Mouse (Mus musculus) MEL (cell line): ENCODE results near the gene Fhdc1.

Source experiments
- CHD2 ChIP-seq: IDR thresholded peaks from 2 replicates; pipeline ENCODE4 v1.6.1; 2011; ENCODE audit warnings: low read length, improper control_type of control experiment
- CTCF ChIP-seq, 3 experiments: IDR thresholded peaks in 2 of 3; conservative IDR thresholded peaks in 1 of 3; 2 replicates each; pipeline ENCODE4 v1.5.1; 2011 to 2012; ENCODE audit warnings: low read length in 3 of 3, low read depth in 2 of 3, mild to moderate bottlenecking in 2 of 3, improper control_type of control experiment in 1 of 3, inconsistent platforms in 1 of 3, mixed read lengths in 1 of 3, moderate library complexity in 1 of 3; ENCODE audit not compliant: control insufficient read depth in 1 of 3, insufficient read depth in 1 of 3, poor library complexity in 1 of 3, severe bottlenecking in 1 of 3
- E2F4 ChIP-seq: IDR thresholded peaks from 2 replicates; pipeline ENCODE4 v1.6.1; 2011; ENCODE audit warnings: low read depth, low read length, improper control_type of control experiment, borderline replicate concordance
- GATA1 ChIP-seq: IDR thresholded peaks from 2 replicates; pipeline ENCODE4 v1.6.1; 2011; ENCODE audit warnings: low read depth, low read length, improper control_type of control experiment
- KAT2A ChIP-seq: conservative IDR thresholded peaks from 2 replicates; pipeline ENCODE4 v1.6.1; 2012; ENCODE audit warnings: low read depth, low read length, improper control_type of control experiment, inconsistent platforms
- NRF1 ChIP-seq: IDR thresholded peaks from 2 replicates; pipeline ENCODE4 v1.6.1; 2014; ENCODE audit warnings: low read depth, mild to moderate bottlenecking, inconsistent platforms, low read length, improper control_type of control experiment, moderate library complexity; ENCODE audit not compliant: poor library complexity, insufficient read depth, severe bottlenecking

- TF ChIP-seq CTCF (IDR thresholded peaks at IDR 0.05 in 2 of 3, conservative IDR thresholded peaks at IDR 0.05 in 1 of 3; ENCODE audit: control insufficient read depth in 1 of 3, insufficient read depth in 1 of 3, low read depth in 2 of 3, low read length in 3 of 3, poor library complexity in 1 of 3, severe bottlenecking in 1 of 3) (no peak), CHD2 (no peak), GATA1 (no peak), KAT2A (no peak), NRF1 (no peak), E2F4 (no peak)
These were observed 21.9 kb upstream of the Fhdc1 start for GRCm38 (mm10) chr3:84502101-84502500.
